11 mouse cellular contexts compared by ENCODE assay signal in genomic region chrX:13311396-13311795, GRCm38 (mm10). TPM values are rescaled to one million over a fixed set of nuclear protein-coding genes. Genes with fewer than 3 reads are reported as not detected.
DNase-seq lines count a peak whose midpoint lies in the region; ATAC-seq lines count a peak whose summit lies in the region.
"Had no signal": no experiment of that assay in that cellular context is flagged by ENCODE, and none has a peak within 500 bp of the region (broad histone marks: within the 10 kb centered on the region; RNA-seq: fewer than 3 reads in every experiment).

No protein-coding gene starts in this region.

- DNase-seq in lung, postnatal 36 days, result peak; percentile 54
- no peak for DNase-seq in lung, postnatal 10 days
- DNase-seq in spleen, postnatal 36 days (ENCODE audit: low spot score in 2 of 2), result peak; percentile 72 to 76
- peak; percentile 17 for DNase-seq in thymus, postnatal 4 days
- DNase-seq in gastrocnemius, adult 18-20 months (ENCODE audit: low spot score), result no peak
- no peak for DNase-seq in right cerebral cortex, adult 18-20 months
- DNase-seq in heart, postnatal 10 days, result no peak
- DNase-seq: cerebellum, postnatal 14 days; heart, adult 11 months had no signal

- intact Hi-C loops in heart, postnatal 10 days (cut with DNase I), result no loop called here

- peak; percentile 94 to 97 for ATAC-seq in hematopoietic stem cell, adult 5-6 weeks (replicated peaks in 1 of 2; ENCODE audit: insufficient read depth in 1 of 2, low FRiP score in 2 of 2, low TSS enrichment in 1 of 2, low read depth in 1 of 2, poor library complexity in 2 of 2, severe bottlenecking in 2 of 2)
- ATAC-seq: intestine, embryonic 15.5 days had no signal

RNA-seq across cellular contexts. Expression of gene Ddx3x, which starts 30.6 kb away (rescaled TPM):
- 582 and 883 TPM in 2 replicates for total RNA-seq in hematopoietic stem cell, adult 5-6 weeks (2017)
- 100 to 1,000 TPM; 149 to 200 TPM for total RNA-seq in gastrocnemius, adult 18-20 months (2021)
- total RNA-seq in heart, postnatal 10 days (2021), result 100 to 1,000 TPM; 187 to 221 TPM

Comparison
In these comparisons a context has a peak if more than half of its experiments do, and no peak if none do; other contexts are left out.
1. DNase-seq: peak in lung, postnatal 36 days (single experiment), spleen, postnatal 36 days (2 of 2) and thymus, postnatal 4 days (single experiment); none in lung, postnatal 10 days (single experiment), gastrocnemius, adult 18-20 months (single experiment), right cerebral cortex, adult 18-20 months (single experiment) and heart, postnatal 10 days (0 of 2).